Mouse (Mus musculus): Measurements from ENCODE around the gene Epn1.

GRCm38 (mm10) chr7:5064886-5065285, 15.1 kb upstream of the Epn1 start:
- no peak for TF ChIP-seq POLR2A (IDR thresholded peaks at IDR 0.05; ENCODE audit: borderline replicate concordance, extremely low read depth, low read depth, low read length)
- no peak for TF ChIP-seq CTCF (IDR thresholded peaks at IDR 0.05; ENCODE audit: insufficient read depth, low read length)

Measured in lung, adult 2 months (tissue).